Mouse (Mus musculus): ENCODE data around the gene Ccn6. TPM values are rescaled to one million over a fixed set of nuclear protein-coding genes. Genes with fewer than 3 reads are reported as not detected.
A peak's percentile ranks its signal among the peaks of the same experiment; 100 is the strongest.

Ccn6 gene
- polyA plus RNA-seq, 1 experiment = not detected

DNA sequence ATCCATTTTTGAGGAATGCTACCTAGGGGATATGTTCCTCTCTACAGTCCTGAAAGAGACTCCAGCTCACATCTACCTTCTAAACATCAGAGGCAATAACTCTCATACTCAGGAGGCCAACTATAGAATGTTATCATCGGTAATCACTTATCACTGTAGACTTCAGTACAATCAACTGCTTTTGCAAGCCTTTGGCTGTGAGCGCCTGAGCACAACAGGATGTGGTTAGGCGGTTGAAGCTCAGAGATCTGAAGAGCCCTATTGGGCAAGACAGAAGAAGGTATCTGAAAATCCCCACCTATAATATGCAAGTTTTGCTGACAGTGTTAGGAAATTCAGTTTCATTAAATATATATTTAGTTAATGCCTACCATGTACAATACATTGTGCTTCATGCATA is 29.1 kb upstream of the Ccn6 start:
- peak; percentile 77 for DNase-seq
- Histone ChIP-seq H3K4me3 (ENCODE audit: control insufficient read depth, insufficient read depth, low read length) (no peak overlapping the region), H3K27me3 (ENCODE audit: control insufficient read depth, insufficient read depth, low read length) (no peaks in the 10 kb centered on the region), H3K36me3 (ENCODE audit: control insufficient read depth, insufficient read depth, low read length) (no peaks in the 10 kb centered on the region), H3K4me1 (replicated peaks; ENCODE audit: control insufficient read depth, insufficient read depth, low read length) (peaks cover 12% of the 10 kb centered on the region), H3K27ac (ENCODE audit: control insufficient read depth, insufficient read depth, low read length) (peak overlapping the region; percentile 79; the same call in 1 of the 2 replicates)
- no peak for TF ChIP-seq POLR2A (IDR thresholded peaks at IDR 0.05; ENCODE audit: control insufficient read depth, extremely low read depth, insufficient read depth, low read length, poor library complexity)
- TF ChIP-seq CTCF (IDR thresholded peaks at IDR 0.05; ENCODE audit: borderline replicate concordance, control insufficient read depth, extremely low read depth, insufficient read depth, low read length, poor library complexity) = no peak
- WGBS = 7% methylated on average over 3 of the region's 3 CpGs

DNA sequence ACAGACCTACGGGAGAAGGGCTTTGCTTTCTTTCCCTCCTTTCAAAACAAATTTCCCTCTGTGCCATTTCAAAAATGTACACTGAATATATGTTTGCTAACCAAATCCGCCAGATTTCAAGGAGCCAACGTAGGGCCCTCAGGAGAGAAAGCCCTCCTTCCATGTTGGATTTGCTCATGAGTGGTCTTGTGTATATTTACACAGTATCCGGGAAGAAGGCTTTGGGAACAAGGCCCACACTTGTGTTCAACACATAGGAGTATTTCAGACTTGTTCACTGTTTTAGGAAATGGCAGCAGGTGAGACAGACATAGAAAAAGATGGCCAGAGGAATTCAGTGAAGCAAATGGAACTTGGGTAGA is 21.9 kb upstream of the Ccn6 start:
- DNase-seq = no peak
- H3K27ac ChIP-seq (ENCODE audit: control insufficient read depth, insufficient read depth, low read length) = no peak overlapping the region
- H3K4me1 ChIP-seq (replicated peaks; ENCODE audit: control insufficient read depth, insufficient read depth, low read length) = peaks cover 10% of the 10 kb centered on the region
- no peaks in the 10 kb centered on the region for H3K27me3 ChIP-seq (ENCODE audit: control insufficient read depth, insufficient read depth, low read length)
- no peak for TF ChIP-seq POLR2A (IDR thresholded peaks at IDR 0.05; ENCODE audit: control insufficient read depth, extremely low read depth, insufficient read depth, low read length, poor library complexity)
- TF ChIP-seq CTCF (IDR thresholded peaks at IDR 0.05; ENCODE audit: borderline replicate concordance, control insufficient read depth, extremely low read depth, insufficient read depth, low read length, poor library complexity) = no peak
- 98% methylated on average over 4 of the region's 4 CpGs for WGBS
- no peak overlapping the region for H3K4me3 ChIP-seq (ENCODE audit: control insufficient read depth, insufficient read depth, low read length)
- no peaks in the 10 kb centered on the region for H3K36me3 ChIP-seq (ENCODE audit: control insufficient read depth, insufficient read depth, low read length)

DNA sequence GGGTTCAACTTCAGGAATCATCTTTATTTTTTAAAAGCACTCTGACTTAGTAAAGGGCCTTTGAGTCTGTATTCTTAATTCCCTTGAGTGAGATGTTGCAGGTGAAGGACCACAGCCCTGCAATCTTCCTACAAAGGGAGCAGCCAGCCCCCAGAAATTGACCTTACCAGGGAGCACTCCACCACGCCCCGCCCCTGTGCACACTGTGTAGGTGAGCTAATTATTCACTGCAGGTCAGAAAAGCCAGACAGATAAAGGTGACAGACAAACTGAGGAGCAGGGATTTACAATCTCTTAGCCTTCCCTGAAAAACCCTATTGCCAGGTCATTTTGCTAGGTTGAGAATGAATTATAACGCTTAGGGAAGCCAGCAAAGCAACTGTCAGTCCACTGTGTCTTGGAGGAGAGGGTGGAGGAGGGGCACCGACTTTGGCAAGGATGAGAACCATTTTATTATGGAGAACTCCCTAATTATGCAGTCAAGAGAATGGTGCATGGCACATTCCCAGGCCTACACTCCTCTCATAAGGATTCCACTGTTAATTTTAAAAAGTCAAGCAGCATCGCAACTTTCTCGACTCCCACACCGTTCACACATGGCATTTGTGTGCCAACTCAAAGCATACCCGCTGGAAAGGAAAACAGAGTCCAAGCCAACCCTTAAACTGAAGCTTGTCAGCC is 21.4 kb upstream of the Ccn6 start:
- peaks cover 10% of the 10 kb centered on the region for H3K4me1 ChIP-seq (replicated peaks; ENCODE audit: control insufficient read depth, insufficient read depth, low read length)
- WGBS = 98% methylated on average over 8 of the region's 8 CpGs
- TF ChIP-seq POLR2A (IDR thresholded peaks at IDR 0.05; ENCODE audit: control insufficient read depth, extremely low read depth, insufficient read depth, low read length, poor library complexity) (no peak), CTCF (IDR thresholded peaks at IDR 0.05; ENCODE audit: borderline replicate concordance, control insufficient read depth, extremely low read depth, insufficient read depth, low read length, poor library complexity) (no peak)

DNA sequence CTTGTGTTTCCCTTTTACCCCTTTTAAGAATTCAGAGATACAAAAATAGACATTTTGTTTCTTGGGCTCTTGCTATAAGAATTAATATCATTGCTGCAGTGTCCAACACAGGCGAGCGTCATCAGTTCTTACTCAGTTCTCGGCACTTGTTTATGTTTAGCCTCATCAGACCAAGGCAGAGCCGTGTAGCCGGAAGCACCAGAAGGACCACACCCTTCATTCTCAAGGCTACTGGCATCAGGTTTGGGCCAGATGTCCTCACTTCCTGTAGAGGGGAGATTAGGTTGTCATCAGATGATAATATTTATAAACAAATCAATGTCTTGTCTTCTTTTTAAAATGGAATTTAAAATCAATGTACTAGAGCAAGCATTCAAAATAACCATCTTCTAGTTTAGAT is 13.4 kb upstream of the Ccn6 start:
- no peak for TF ChIP-seq POLR2A (IDR thresholded peaks at IDR 0.05; ENCODE audit: control insufficient read depth, extremely low read depth, insufficient read depth, low read length, poor library complexity)
- no peak for TF ChIP-seq CTCF (IDR thresholded peaks at IDR 0.05; ENCODE audit: borderline replicate concordance, control insufficient read depth, extremely low read depth, insufficient read depth, low read length, poor library complexity)
- no peak for DNase-seq
- Histone ChIP-seq H3K27ac (ENCODE audit: control insufficient read depth, insufficient read depth, low read length) (no peak overlapping the region), H3K4me3 (ENCODE audit: control insufficient read depth, insufficient read depth, low read length) (no peak overlapping the region), H3K27me3 (ENCODE audit: control insufficient read depth, insufficient read depth, low read length) (no peaks in the 10 kb centered on the region), H3K4me1 (replicated peaks; ENCODE audit: control insufficient read depth, insufficient read depth, low read length) (no peaks in the 10 kb centered on the region; the same call in 1 of the 2 replicates), H3K36me3 (ENCODE audit: control insufficient read depth, insufficient read depth, low read length) (no peaks in the 10 kb centered on the region)
- 97% methylated on average over 5 of the region's 5 CpGs for WGBS

More for the DNA sequence above, 21.4 kb upstream of the Ccn6 start:
- Histone ChIP-seq H3K27me3 (ENCODE audit: control insufficient read depth, insufficient read depth, low read length) (no peaks in the 10 kb centered on the region), H3K27ac (ENCODE audit: control insufficient read depth, insufficient read depth, low read length) (no peak overlapping the region), H3K36me3 (ENCODE audit: control insufficient read depth, insufficient read depth, low read length) (no peaks in the 10 kb centered on the region), H3K4me3 (ENCODE audit: control insufficient read depth, insufficient read depth, low read length) (no peak overlapping the region)
- no peak for DNase-seq

DNA sequence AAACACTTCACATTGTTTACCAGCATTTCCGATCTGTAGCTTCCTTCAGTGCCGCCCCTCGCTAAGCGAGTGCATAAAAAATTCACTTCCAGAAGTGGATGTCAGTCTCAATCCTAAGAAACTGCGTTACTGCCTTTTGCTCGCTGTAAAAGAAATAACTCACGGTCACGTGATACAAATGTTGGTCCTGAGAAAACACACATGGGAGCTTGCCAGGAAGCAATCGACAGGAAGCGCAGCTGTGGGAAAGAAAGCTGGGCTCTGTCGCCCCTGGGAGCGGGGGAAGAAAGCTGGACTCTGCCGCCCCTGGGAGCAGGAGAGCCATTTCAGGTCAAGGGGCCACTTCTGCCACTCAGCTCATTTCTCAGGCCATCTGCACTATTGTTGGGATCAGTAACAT is 9.5 kb upstream of the Ccn6 start:
- no peak overlapping the region for H3K27ac ChIP-seq (ENCODE audit: control insufficient read depth, insufficient read depth, low read length)
- no peaks in the 10 kb centered on the region for H3K27me3 ChIP-seq (ENCODE audit: control insufficient read depth, insufficient read depth, low read length)
- H3K36me3 ChIP-seq (ENCODE audit: control insufficient read depth, insufficient read depth, low read length) = no peaks in the 10 kb centered on the region
- peak; percentile 8 for DNase-seq
- 61% methylated on average over 13 of the region's 13 CpGs for WGBS
- no peak for TF ChIP-seq CTCF (IDR thresholded peaks at IDR 0.05; ENCODE audit: borderline replicate concordance, control insufficient read depth, extremely low read depth, insufficient read depth, low read length, poor library complexity)
- no peak for TF ChIP-seq POLR2A (IDR thresholded peaks at IDR 0.05; ENCODE audit: control insufficient read depth, extremely low read depth, insufficient read depth, low read length, poor library complexity)
- no peak overlapping the region for H3K4me3 ChIP-seq (ENCODE audit: control insufficient read depth, insufficient read depth, low read length)
- peaks cover 7% of the 10 kb centered on the region for H3K4me1 ChIP-seq (replicated peaks; ENCODE audit: control insufficient read depth, insufficient read depth, low read length)

DNA sequence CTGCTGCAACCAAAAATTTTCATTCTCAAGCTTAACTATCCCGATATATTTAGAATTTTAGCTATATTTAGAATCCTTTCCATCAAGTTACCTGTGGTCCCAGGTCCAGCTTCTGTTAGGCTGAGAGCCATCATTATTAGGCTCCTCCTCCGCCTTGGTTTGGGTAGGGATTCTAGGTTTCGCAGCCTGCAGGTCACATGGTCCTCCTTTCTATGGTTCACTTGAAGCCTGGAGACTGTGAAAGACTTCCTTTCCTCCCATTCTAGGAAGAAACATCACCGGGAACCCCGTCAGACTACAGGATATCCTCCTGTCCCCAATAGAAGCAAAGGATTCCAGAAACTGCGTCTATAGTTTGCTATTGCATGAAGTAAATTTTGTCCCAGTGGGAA is 8.9 kb upstream of the Ccn6 start:
- WGBS = 87% methylated on average over 6 of the region's 6 CpGs
- peak; percentile 8 for DNase-seq
- peak overlapping the region; percentile 8; the same call in 1 of the 2 replicates for H3K27ac ChIP-seq (ENCODE audit: control insufficient read depth, insufficient read depth, low read length)
- no peak overlapping the region for H3K4me3 ChIP-seq (ENCODE audit: control insufficient read depth, insufficient read depth, low read length)
- H3K4me1 ChIP-seq (replicated peaks; ENCODE audit: control insufficient read depth, insufficient read depth, low read length) = peaks cover 7% of the 10 kb centered on the region
- H3K27me3 ChIP-seq (ENCODE audit: control insufficient read depth, insufficient read depth, low read length) = no peaks in the 10 kb centered on the region
- no peak for TF ChIP-seq POLR2A (IDR thresholded peaks at IDR 0.05; ENCODE audit: control insufficient read depth, extremely low read depth, insufficient read depth, low read length, poor library complexity)
- no peak for TF ChIP-seq CTCF (IDR thresholded peaks at IDR 0.05; ENCODE audit: borderline replicate concordance, control insufficient read depth, extremely low read depth, insufficient read depth, low read length, poor library complexity)
- H3K36me3 ChIP-seq (ENCODE audit: control insufficient read depth, insufficient read depth, low read length) = no peaks in the 10 kb centered on the region

Data from thymus, adult 2 months (tissue).